Mouse (Mus musculus) monocyte, adult 2 months (primary cell): ENCODE data around the gene Mertk.

Experiments
- DNase-seq, 2 experiments: peaks; one replicate each; pipeline ENCODE4 v3.0.0; 2022; ENCODE audit warnings: low spot score in 2 of 2, low read depth in 1 of 2

Mertk gene

GRCm38 (mm10) chr2:128817786-128818681 is 119.3 kb downstream of the Mertk start, which contains the start of gene Tmem87b:
Gene Tmem87b, plus strand, starts transcription at chr2:128818118.
- peak; percentile 84 to 94 for DNase-seq

GRCm38 (mm10) chr2:128818956-128819643 is 120.3 kb downstream of the Mertk start:
- DNase-seq = peak; percentile 9 to 14

- no peak for DNase-seq
These were observed 121.9 kb downstream of the Mertk start for GRCm38 (mm10) chr2:128820631-128821030.

- no peak for DNase-seq
These were observed 125.1 kb downstream of the Mertk start for GRCm38 (mm10) chr2:128823893-128824292.

GRCm38 (mm10) chr2:128827787-128828186 is 129.0 kb downstream of the Mertk start:
- DNase-seq = no peak

GRCm38 (mm10) chr2:128832611-128833010 is 133.9 kb downstream of the Mertk start:
- no peak for DNase-seq

- no peak for DNase-seq
These were observed 134.3 kb downstream of the Mertk start for GRCm38 (mm10) chr2:128833035-128833434.

- DNase-seq = no peak
These were observed 134.7 kb downstream of the Mertk start for GRCm38 (mm10) chr2:128833435-128833834.

GRCm38 (mm10) chr2:128837531-128837930 is 138.8 kb downstream of the Mertk start:
- DNase-seq = no peak

GRCm38 (mm10) chr2:128838611-128839010 is 139.9 kb downstream of the Mertk start:
- no peak for DNase-seq

- no peak for DNase-seq
These were observed 140.7 kb downstream of the Mertk start for GRCm38 (mm10) chr2:128839501-128839900.

- DNase-seq = no peak
These were observed 143.7 kb downstream of the Mertk start for GRCm38 (mm10) chr2:128842437-128842836.

- DNase-seq = no peak
These were observed 151.3 kb downstream of the Mertk start for GRCm38 (mm10) chr2:128850036-128850435.
